Mouse (Mus musculus): ENCODE measurements around the gene Calcoco2. TPM values are rescaled to one million over a fixed set of nuclear protein-coding genes. Genes with fewer than 3 reads are reported as not detected.

Calcoco2 gene
- polyA plus RNA-seq, 1 experiment, result not detected

GRCm38 (mm10) chr11:96068231-96068630, 43.5 kb downstream of the Calcoco2 start:
- Histone ChIP-seq H3K4me3 (ENCODE audit: insufficient read depth, low read length) (no peak overlapping the region), H3K27ac (ENCODE audit: insufficient read depth, low read depth, low read length) (no peak overlapping the region), H3K4me1 (ENCODE audit: control insufficient read depth, insufficient read depth, low read length) (peaks cover 8% of the 10 kb centered on the region)
- TF ChIP-seq POLR2A (IDR thresholded peaks at IDR 0.05; ENCODE audit: borderline replicate concordance, low read depth, low read length) (no peak), CTCF (IDR thresholded peaks at IDR 0.05; ENCODE audit: low read depth, low read length) (no peak)

- Histone ChIP-seq H3K27ac (ENCODE audit: insufficient read depth, low read depth, low read length) (peak within 1 kb of the TSS; percentile 54), H3K4me3 (ENCODE audit: insufficient read depth, low read length) (peak within 1 kb of the TSS; percentile 95), H3K4me1 (ENCODE audit: control insufficient read depth, insufficient read depth, low read length) (peaks cover 11% of the 10 kb centered on the region)
- no peak for TF ChIP-seq CTCF (IDR thresholded peaks at IDR 0.05; ENCODE audit: low read depth, low read length)
- TF ChIP-seq POLR2A (IDR thresholded peaks at IDR 0.05; ENCODE audit: borderline replicate concordance, low read depth, low read length), result no peak
Measured at GRCm38 (mm10) chr11:96065215-96065911, 46.4 kb downstream of the Calcoco2 start, which contains the start of gene Ube2z. Ube2z (minus strand) TSS chr11:96065388.

GRCm38 (mm10) chr11:96064521-96065214, 47.1 kb downstream of the Calcoco2 start:
- Histone ChIP-seq H3K4me3 (ENCODE audit: insufficient read depth, low read length) (peak overlapping the region; percentile 95), H3K4me1 (ENCODE audit: control insufficient read depth, insufficient read depth, low read length) (peaks cover 11% of the 10 kb centered on the region), H3K27ac (ENCODE audit: insufficient read depth, low read depth, low read length) (peak overlapping the region; percentile 54)
- TF ChIP-seq POLR2A (IDR thresholded peaks at IDR 0.05; ENCODE audit: borderline replicate concordance, low read depth, low read length), result no peak

- no peak for TF ChIP-seq POLR2A (IDR thresholded peaks at IDR 0.05; ENCODE audit: borderline replicate concordance, low read depth, low read length)
- Histone ChIP-seq H3K4me1 (ENCODE audit: control insufficient read depth, insufficient read depth, low read length) (peaks cover 5% of the 10 kb centered on the region), H3K27ac (ENCODE audit: insufficient read depth, low read depth, low read length) (no peak overlapping the region), H3K4me3 (ENCODE audit: insufficient read depth, low read length) (no peak overlapping the region)
Measured at GRCm38 (mm10) chr11:96058309-96058708, 53.5 kb downstream of the Calcoco2 start.

- no peak for TF ChIP-seq CTCF (IDR thresholded peaks at IDR 0.05; ENCODE audit: low read depth, low read length)
- no peak overlapping the region for H3K27ac ChIP-seq (ENCODE audit: insufficient read depth, low read depth, low read length)
- H3K4me1 ChIP-seq (ENCODE audit: control insufficient read depth, insufficient read depth, low read length), result peaks cover 9% of the 10 kb centered on the region
Measured at GRCm38 (mm10) chr11:96050854-96051253, 60.9 kb downstream of the Calcoco2 start.

GRCm38 (mm10) chr11:96049939-96050338, 61.8 kb downstream of the Calcoco2 start:
- TF ChIP-seq CTCF (IDR thresholded peaks at IDR 0.05; ENCODE audit: low read depth, low read length) (no peak), POLR2A (IDR thresholded peaks at IDR 0.05; ENCODE audit: borderline replicate concordance, low read depth, low read length) (no peak)
- Histone ChIP-seq H3K4me1 (ENCODE audit: control insufficient read depth, insufficient read depth, low read length) (peaks cover 9% of the 10 kb centered on the region), H3K4me3 (ENCODE audit: insufficient read depth, low read length) (no peak overlapping the region), H3K27ac (ENCODE audit: insufficient read depth, low read depth, low read length) (no peak overlapping the region)

More at GRCm38 (mm10) chr11:96050854-96051253, 60.9 kb downstream of the Calcoco2 start:
- H3K4me3 ChIP-seq (ENCODE audit: insufficient read depth, low read length), result no peak overlapping the region

Other genes with a start within 250 kb of the Calcoco2 start
- 0.64 TPM in 1 of 2 replicates, not detected in the other for gene B4galnt2, start 197.1 kb downstream of the Calcoco2 start, polyA plus RNA-seq (2012; ENCODE audit: insufficient read depth, insufficient read length, missing spikeins)
- gene Igf2bp1, start 106.0 kb downstream of the Calcoco2 start, polyA plus RNA-seq (2012; ENCODE audit: insufficient read depth, insufficient read length, missing spikeins), result not detected in 2 replicates
- gene Gip, start 87.4 kb downstream of the Calcoco2 start, polyA plus RNA-seq (2012; ENCODE audit: insufficient read depth, insufficient read length, missing spikeins), result not detected in 2 replicates
- 81.3 and 91.8 TPM in 2 replicates for gene Snf8, start 77.1 kb downstream of the Calcoco2 start, polyA plus RNA-seq (2012; ENCODE audit: insufficient read depth, insufficient read length, missing spikeins)
- 37.6 and 43.6 TPM in 2 replicates for gene Ube2z, start 46.6 kb downstream of the Calcoco2 start, polyA plus RNA-seq (2012; ENCODE audit: insufficient read depth, insufficient read length, missing spikeins)
- gene Atp5g1, start 36.3 kb downstream of the Calcoco2 start, polyA plus RNA-seq (2012; ENCODE audit: insufficient read depth, insufficient read length, missing spikeins), result 101 and 118 TPM in 2 replicates
- not detected in 2 replicates for gene Ttll6, start 21.8 kb upstream of the Calcoco2 start, polyA plus RNA-seq (2012; ENCODE audit: insufficient read depth, insufficient read length, missing spikeins)
- gene Hoxb13, start 82.4 kb upstream of the Calcoco2 start, polyA plus RNA-seq (2012; ENCODE audit: insufficient read depth, insufficient read length, missing spikeins), result not detected in 2 replicates
- not detected in 2 replicates for gene Hoxb9, start 159.5 kb upstream of the Calcoco2 start, polyA plus RNA-seq (2012; ENCODE audit: insufficient read depth, insufficient read length, missing spikeins)
- gene Hoxb8, start 169.9 kb upstream of the Calcoco2 start, polyA plus RNA-seq (2012; ENCODE audit: insufficient read depth, insufficient read length, missing spikeins), result not detected in 2 replicates
- gene Hoxb7, start 174.7 kb upstream of the Calcoco2 start, polyA plus RNA-seq (2012; ENCODE audit: insufficient read depth, insufficient read length, missing spikeins), result not detected in 2 replicates
- not detected in 2 replicates for gene Hoxb6, start 180.5 kb upstream of the Calcoco2 start, polyA plus RNA-seq (2012; ENCODE audit: insufficient read depth, insufficient read length, missing spikeins)
- not detected in 2 replicates for gene Hoxb5, start 191.4 kb upstream of the Calcoco2 start, polyA plus RNA-seq (2012; ENCODE audit: insufficient read depth, insufficient read length, missing spikeins)
- gene Hoxb4, start 206.3 kb upstream of the Calcoco2 start, polyA plus RNA-seq (2012; ENCODE audit: insufficient read depth, insufficient read length, missing spikeins), result 7.9 and 10.2 TPM in 2 replicates
- gene Hoxb3, start 211.4 kb upstream of the Calcoco2 start, polyA plus RNA-seq (2012; ENCODE audit: insufficient read depth, insufficient read length, missing spikeins), result 1.0 and 1.6 TPM in 2 replicates
- 0.25 TPM in 1 of 2 replicates, not detected in the other for gene Hoxb2, start 238.6 kb upstream of the Calcoco2 start, polyA plus RNA-seq (2012; ENCODE audit: insufficient read depth, insufficient read length, missing spikeins)